Mouse (Mus musculus) left cerebral cortex, postnatal 4 days (tissue): ENCODE measurements at regions not wholly inside any gene's neighbourhood (a gene's known extent, or its start where the extent isn't known, plus 50 kb on each side); places are given as distances from the start of the nearest gene placed in this dataset.
A peak's percentile ranks its signal among the peaks of the same experiment; 100 is the strongest.

Experiments
- DNase-seq: peaks from one replicate; pipeline ENCODE4 v3.0.0-alpha.2; 2022
- intact Hi-C: fragments of 180-260 bp; cut with DNase I; formaldehyde crosslinking; loops from one replicate; pipeline ENCODE4 v1.15.1; 2025

GRCm38 (mm10) chr9:84178705-84179104 is 253.8 kb downstream of the Bckdhb start:
- no peak for DNase-seq
- intact Hi-C loops, result no loop called here

- intact Hi-C loops, result no loop called here
- no peak for DNase-seq
Observed at GRCm38 (mm10) chr9:84179238-84179637, 254.3 kb downstream of the Bckdhb start.

- no peak for DNase-seq
- intact Hi-C loops, result no loop called here
Observed at GRCm38 (mm10) chr9:84183637-84184374, 258.9 kb downstream of the Bckdhb start.

- intact Hi-C loops, result no loop called here
- DNase-seq, result no peak
Observed at GRCm38 (mm10) chr9:84187531-84187930, 262.6 kb downstream of the Bckdhb start.

- DNase-seq, result no peak
- intact Hi-C loops, result no loop called here
Observed at GRCm38 (mm10) chr9:84193405-84193804, 268.5 kb downstream of the Bckdhb start.

- intact Hi-C loops, result no loop called here
- no peak for DNase-seq
Observed at GRCm38 (mm10) chr9:84194716-84195115, 269.8 kb downstream of the Bckdhb start.

- intact Hi-C loops, result no loop called here
- DNase-seq, result no peak
Observed at GRCm38 (mm10) chr9:84195338-84195737, 270.4 kb downstream of the Bckdhb start.

GRCm38 (mm10) chr9:84200208-84200607 is 275.3 kb downstream of the Bckdhb start:
- no peak for DNase-seq
- intact Hi-C loops, result no loop called here

GRCm38 (mm10) chr9:84204056-84204455 is 279.1 kb downstream of the Bckdhb start:
- intact Hi-C loops, result no loop called here
- DNase-seq, result no peak

GRCm38 (mm10) chr9:84240491-84240975 is 315.6 kb downstream of the Bckdhb start:
- intact Hi-C loops, result no loop called here
- no peak for DNase-seq

GRCm38 (mm10) chr9:84249765-84250164 is 324.8 kb downstream of the Bckdhb start:
- no peak for DNase-seq

GRCm38 (mm10) chr9:84253022-84253991 is 328.4 kb downstream of the Bckdhb start:
- intact Hi-C loops, result loop anchor here (5.0 kb wide), 1 partner anchor 1074 kb away; the partner anchor contains the start of gene Tent5a
- peak; percentile 37 for DNase-seq

More at GRCm38 (mm10) chr9:84249765-84250164, 324.8 kb downstream of the Bckdhb start:
- intact Hi-C loops, result loop anchor here (5.0 kb wide), 1 partner anchor 1078 kb away; the partner anchor contains the start of gene Tent5a

- intact Hi-C loops, result no loop called here
Observed at GRCm38 (mm10) chr9:84258488-84258887, 333.5 kb downstream of the Bckdhb start.

GRCm38 (mm10) chr9:84259751-84260150 is 334.8 kb downstream of the Bckdhb start:
- intact Hi-C loops, result no loop called here

More at GRCm38 (mm10) chr9:84258488-84258887, 333.5 kb downstream of the Bckdhb start:
- no peak for DNase-seq

GRCm38 (mm10) chr9:84262151-84262550 is 337.2 kb downstream of the Bckdhb start:
- intact Hi-C loops, result no loop called here
- peak; percentile 6 for DNase-seq

More at GRCm38 (mm10) chr9:84259751-84260150, 334.8 kb downstream of the Bckdhb start:
- no peak for DNase-seq

- no peak for DNase-seq
- intact Hi-C loops, result no loop called here
Observed at GRCm38 (mm10) chr9:84266974-84267373, 342.0 kb downstream of the Bckdhb start.

- DNase-seq, result no peak
- intact Hi-C loops, result no loop called here
Observed at GRCm38 (mm10) chr9:84274608-84275007, 349.7 kb downstream of the Bckdhb start.

GRCm38 (mm10) chr9:84278295-84278694 is 353.4 kb downstream of the Bckdhb start:
- no peak for DNase-seq
- intact Hi-C loops, result no loop called here

GRCm38 (mm10) chr9:84278731-84279130 is 353.8 kb downstream of the Bckdhb start:
- DNase-seq, result no peak

GRCm38 (mm10) chr9:84280898-84281297 is 356.0 kb downstream of the Bckdhb start:
- no peak for DNase-seq
- intact Hi-C loops, result no loop called here

More at GRCm38 (mm10) chr9:84278731-84279130, 353.8 kb downstream of the Bckdhb start:
- intact Hi-C loops, result no loop called here

GRCm38 (mm10) chr9:84281610-84282009 is 356.7 kb downstream of the Bckdhb start:
- DNase-seq, result no peak
- intact Hi-C loops, result no loop called here
